Mouse (Mus musculus): ENCODE measurements around the gene Unc45b. TPM values are rescaled to one million over a fixed set of nuclear protein-coding genes. Genes with fewer than 3 reads are reported as not detected.
"Not testable (repeated sequence)": the region's sequence is repeated elsewhere in the genome, so short reads cannot be mapped to it uniquely, and the experiment has no call there.

The Unc45b gene
- polyA plus RNA-seq, 1 experiment from 2014 or later = 206 TPM

- Histone ChIP-seq H3K27ac (replicated peaks in 1 of 2; ENCODE audit: control insufficient read depth in 1 of 2, insufficient read depth in 1 of 2, low read depth in 2 of 2, low read length in 2 of 2) (no peak overlapping the region), H3K4me3 (ENCODE audit: control insufficient read depth in 1 of 2, insufficient read depth in 1 of 2, low read depth in 1 of 2, low read length in 2 of 2) (no peak overlapping the region)
- WGBS = 56% methylated on average over 2 of the region's 2 CpGs
Observed at GRCm38 (mm10) chr11:82961743-82962142, 51.4 kb downstream of the Unc45b start.

GRCm38 (mm10) chr11:82962215-82962614, 51.9 kb downstream of the Unc45b start:
- H3K27me3 ChIP-seq (ENCODE audit: control insufficient read depth, insufficient read depth, low read length) = no peaks in the 10 kb centered on the region
- ATAC-seq (ENCODE audit: insufficient number of reproducible peaks, insufficient read depth, low FRiP score, low read depth) = no peak
- 81% methylated on average over 8 of the region's 8 CpGs for WGBS
- no peaks in the 10 kb centered on the region for H3K9me3 ChIP-seq (ENCODE audit: control insufficient read depth, low read length)
- H3K4me3 ChIP-seq (ENCODE audit: control insufficient read depth in 1 of 2, insufficient read depth in 1 of 2, low read depth in 1 of 2, low read length in 2 of 2) = no peak overlapping the region
- no peak overlapping the region for H3K9ac ChIP-seq (ENCODE audit: low read length)
- no peaks in the 10 kb centered on the region for H3K36me3 ChIP-seq (ENCODE audit: control insufficient read depth, insufficient read depth, low read length)
- no peak overlapping the region for H3K27ac ChIP-seq (replicated peaks in 1 of 2; ENCODE audit: control insufficient read depth in 1 of 2, insufficient read depth in 1 of 2, low read depth in 2 of 2, low read length in 2 of 2)
- no peak overlapping the region for H3K4me2 ChIP-seq (ENCODE audit: low read length)
- H3K4me1 ChIP-seq (ENCODE audit: control insufficient read depth in 2 of 2, insufficient read depth in 2 of 2, low read length in 2 of 2) = no peaks in the 10 kb centered on the region

More at GRCm38 (mm10) chr11:82961743-82962142, 51.4 kb downstream of the Unc45b start:
- no peaks in the 10 kb centered on the region for H3K4me1 ChIP-seq (ENCODE audit: control insufficient read depth in 2 of 2, insufficient read depth in 2 of 2, low read length in 2 of 2)
- H3K36me3 ChIP-seq (ENCODE audit: control insufficient read depth, insufficient read depth, low read length) = no peaks in the 10 kb centered on the region
- ATAC-seq (ENCODE audit: insufficient number of reproducible peaks, insufficient read depth, low FRiP score, low read depth) = no peak
- no peak overlapping the region for H3K4me2 ChIP-seq (ENCODE audit: low read length)
- no peaks in the 10 kb centered on the region for H3K9me3 ChIP-seq (ENCODE audit: control insufficient read depth, low read length)
- no peaks in the 10 kb centered on the region for H3K27me3 ChIP-seq (ENCODE audit: control insufficient read depth, insufficient read depth, low read length)
- no peak overlapping the region for H3K9ac ChIP-seq (ENCODE audit: low read length)

GRCm38 (mm10) chr11:82970712-82971589, 60.6 kb downstream of the Unc45b start:
- WGBS = 10% methylated on average over 31 of the region's 31 CpGs
- peak overlapping the region; percentile 3 to 39; a peak in 1 of 4 replicates for H3K27ac ChIP-seq (replicated peaks in 1 of 2; ENCODE audit: control insufficient read depth in 1 of 2, insufficient read depth in 1 of 2, low read depth in 2 of 2, low read length in 2 of 2)
- H3K27me3 ChIP-seq (ENCODE audit: control insufficient read depth, insufficient read depth, low read length) = no peaks in the 10 kb centered on the region
- H3K4me3 ChIP-seq (ENCODE audit: control insufficient read depth in 1 of 2, insufficient read depth in 1 of 2, low read depth in 1 of 2, low read length in 2 of 2) = peak overlapping the region; percentile 19 to 23
- peak overlapping the region; percentile 59 for H3K9ac ChIP-seq (ENCODE audit: low read length)
- no peaks in the 10 kb centered on the region for H3K36me3 ChIP-seq (ENCODE audit: control insufficient read depth, insufficient read depth, low read length)
- no peaks in the 10 kb centered on the region for H3K9me3 ChIP-seq (ENCODE audit: control insufficient read depth, low read length)
- peak overlapping the region; percentile 60 for H3K4me2 ChIP-seq (ENCODE audit: low read length)
- H3K4me1 ChIP-seq (ENCODE audit: control insufficient read depth in 2 of 2, insufficient read depth in 2 of 2, low read length in 2 of 2) = peaks cover 8 to 11% of the 10 kb centered on the region in 2 experiments
- ATAC-seq (ENCODE audit: insufficient number of reproducible peaks, insufficient read depth, low FRiP score, low read depth) = no peak

- no peak for ATAC-seq (ENCODE audit: insufficient number of reproducible peaks, insufficient read depth, low FRiP score, low read depth)
- Histone ChIP-seq H3K27me3 (ENCODE audit: control insufficient read depth, insufficient read depth, low read length) (no peaks in the 10 kb centered on the region), H3K27ac (replicated peaks in 1 of 2; ENCODE audit: control insufficient read depth in 1 of 2, insufficient read depth in 1 of 2, low read depth in 2 of 2, low read length in 2 of 2) (no peak overlapping the region), H3K9ac (ENCODE audit: low read length) (0 out of 2 replicates have a peak overlapping the region, but pooled peaks have one; percentile 59), H3K36me3 (ENCODE audit: control insufficient read depth, insufficient read depth, low read length) (no peaks in the 10 kb centered on the region), H3K4me1 (ENCODE audit: control insufficient read depth in 2 of 2, insufficient read depth in 2 of 2, low read length in 2 of 2) (peaks cover 8 to 11% of the 10 kb centered on the region in 2 experiments), H3K4me3 (ENCODE audit: control insufficient read depth in 1 of 2, insufficient read depth in 1 of 2, low read depth in 1 of 2, low read length in 2 of 2) (peak overlapping the region in 1 of 2 experiments; percentile 19; a peak in 1 of 4 replicates), H3K9me3 (ENCODE audit: control insufficient read depth, low read length) (no peaks in the 10 kb centered on the region), H3K4me2 (ENCODE audit: low read length) (peak overlapping the region; percentile 60)
- 71% methylated on average over 8 of the region's 11 CpGs for WGBS
Observed at GRCm38 (mm10) chr11:82971590-82971974, 61.2 kb downstream of the Unc45b start.

- Histone ChIP-seq H3K27ac (replicated peaks in 1 of 2; ENCODE audit: control insufficient read depth in 1 of 2, insufficient read depth in 1 of 2, low read depth in 2 of 2, low read length in 2 of 2) (0 out of 4 replicates have a peak overlapping the region, but pooled peaks of 1 of the 2 experiments have one; percentile 17), H3K4me1 (ENCODE audit: control insufficient read depth in 2 of 2, insufficient read depth in 2 of 2, low read length in 2 of 2) (peaks cover 8 to 11% of the 10 kb centered on the region in 2 experiments), H3K4me2 (ENCODE audit: low read length) (no peak overlapping the region), H3K27me3 (ENCODE audit: control insufficient read depth, insufficient read depth, low read length) (no peaks in the 10 kb centered on the region), H3K9ac (ENCODE audit: low read length) (no peak overlapping the region), H3K9me3 (ENCODE audit: control insufficient read depth, low read length) (no peaks in the 10 kb centered on the region), H3K4me3 (ENCODE audit: control insufficient read depth in 1 of 2, insufficient read depth in 1 of 2, low read depth in 1 of 2, low read length in 2 of 2) (no peak overlapping the region), H3K36me3 (ENCODE audit: control insufficient read depth, insufficient read depth, low read length) (0 out of 2 replicates have a peak, but pooled peaks cover 5% of the 10 kb centered on the region)
- WGBS = 39% methylated on average over 5 of the region's 5 CpGs
- no peak for ATAC-seq (ENCODE audit: insufficient number of reproducible peaks, insufficient read depth, low FRiP score, low read depth)
Observed at GRCm38 (mm10) chr11:82973916-82974315, 63.6 kb downstream of the Unc45b start.

GRCm38 (mm10) chr11:82982409-82982808, 72.1 kb downstream of the Unc45b start:
- ATAC-seq (ENCODE audit: insufficient number of reproducible peaks, insufficient read depth, low FRiP score, low read depth); H3K27me3 ChIP-seq (ENCODE audit: control insufficient read depth, insufficient read depth, low read length); H3K9ac ChIP-seq (ENCODE audit: low read length); H3K4me3 ChIP-seq (ENCODE audit: control insufficient read depth in 1 of 2, insufficient read depth in 1 of 2, low read depth in 1 of 2, low read length in 2 of 2); H3K27ac ChIP-seq (replicated peaks in 1 of 2; ENCODE audit: control insufficient read depth in 1 of 2, insufficient read depth in 1 of 2, low read depth in 2 of 2, low read length in 2 of 2); H3K9me3 ChIP-seq (ENCODE audit: control insufficient read depth, low read length); H3K4me1 ChIP-seq (ENCODE audit: control insufficient read depth in 2 of 2, insufficient read depth in 2 of 2, low read length in 2 of 2); H3K4me2 ChIP-seq (ENCODE audit: low read length): not testable (repeated sequence)
- peaks cover 67% of the 10 kb centered on the region for H3K36me3 ChIP-seq (ENCODE audit: control insufficient read depth, insufficient read depth, low read length)
- 82% methylated on average over 2 of the region's 2 CpGs for WGBS

- H3K4me3 ChIP-seq (ENCODE audit: control insufficient read depth in 1 of 2, insufficient read depth in 1 of 2, low read depth in 1 of 2, low read length in 2 of 2) = no peak overlapping the region
- H3K9ac ChIP-seq (ENCODE audit: low read length) = no peak overlapping the region
- no peaks in the 10 kb centered on the region for H3K9me3 ChIP-seq (ENCODE audit: control insufficient read depth, low read length)
- H3K36me3 ChIP-seq (ENCODE audit: control insufficient read depth, insufficient read depth, low read length) = peaks cover 72% of the 10 kb centered on the region
- H3K4me1 ChIP-seq (ENCODE audit: control insufficient read depth in 2 of 2, insufficient read depth in 2 of 2, low read length in 2 of 2) = no peaks in the 10 kb centered on the region
- no peak for ATAC-seq (ENCODE audit: insufficient number of reproducible peaks, insufficient read depth, low FRiP score, low read depth)
- H3K27me3 ChIP-seq (ENCODE audit: control insufficient read depth, insufficient read depth, low read length) = no peaks in the 10 kb centered on the region
- no peak overlapping the region for H3K27ac ChIP-seq (replicated peaks in 1 of 2; ENCODE audit: control insufficient read depth in 1 of 2, insufficient read depth in 1 of 2, low read depth in 2 of 2, low read length in 2 of 2)
- H3K4me2 ChIP-seq (ENCODE audit: low read length) = no peak overlapping the region
- whole genome bisulfite sequencing = 86% methylated on average over 17 of the region's 17 CpGs
Observed at GRCm38 (mm10) chr11:82983193-82983592, 72.8 kb downstream of the Unc45b start.

All from heart, embryonic 14.5 days (tissue).